12 mouse cellular contexts compared by ENCODE assay signal in genomic region chr1:90557140-90557539, GRCm38 (mm10). TPM values are rescaled to one million over a fixed set of nuclear protein-coding genes. Genes with fewer than 3 reads are reported as not detected.
DNase-seq lines count a peak whose midpoint lies in the region; ATAC-seq and TF ChIP-seq lines count a peak whose summit lies in the region.
"Had no signal": no experiment of that assay in that cellular context is flagged by ENCODE, and none has a peak within 500 bp of the region (broad histone marks: within the 10 kb centered on the region; RNA-seq: fewer than 3 reads in every experiment).

No protein-coding gene starts in this region.

- H3K27ac ChIP-seq in forebrain, postnatal 0 days (ENCODE audit: low read depth, low read length): no peak overlapping the region
- no peak overlapping the region for H3K27ac ChIP-seq in forebrain, embryonic 10.5 days
- no peak overlapping the region for H3K27ac ChIP-seq in liver, embryonic 14.5 days
- H3K27ac ChIP-seq in liver, embryonic 11.5 days (ENCODE audit: low read depth, low read length): no peak overlapping the region
- H3K27ac ChIP-seq in embryonic facial prominence, embryonic 11.5 days (replicated peaks; ENCODE audit: low read depth, low read length): no peak overlapping the region
- H3K27ac ChIP-seq: midbrain, embryonic 13.5 days had no signal

- no peak overlapping the region for H3K9ac ChIP-seq in forebrain, postnatal 0 days
- H3K9ac ChIP-seq in liver, embryonic 14.5 days (replicated peaks): no peak overlapping the region
- H3K9ac ChIP-seq in liver, embryonic 11.5 days (ENCODE audit: low read depth, low read length): no peak overlapping the region
- H3K9ac ChIP-seq in embryonic facial prominence, embryonic 11.5 days (replicated peaks; ENCODE audit: low read length): no peak overlapping the region
- H3K9ac ChIP-seq: midbrain, embryonic 13.5 days had no signal

- no peaks in the 10 kb centered on the region for H3K27me3 ChIP-seq in forebrain, postnatal 0 days (ENCODE audit: insufficient read depth, low read length)
- H3K27me3 ChIP-seq in forebrain, embryonic 10.5 days (ENCODE audit: poor library complexity, severe bottlenecking): no peaks in the 10 kb centered on the region
- no peaks in the 10 kb centered on the region for H3K27me3 ChIP-seq in liver, embryonic 14.5 days (ENCODE audit: control insufficient read depth, insufficient read depth, low read length)
- H3K27me3 ChIP-seq in liver, embryonic 11.5 days (replicated peaks; ENCODE audit: control insufficient read depth, insufficient read depth, low read length): no peaks in the 10 kb centered on the region
- H3K27me3 ChIP-seq in embryonic facial prominence, embryonic 11.5 days (ENCODE audit: control insufficient read depth, insufficient read depth, low read length): no peaks in the 10 kb centered on the region
- H3K27me3 ChIP-seq: midbrain, embryonic 13.5 days had no signal

- no peaks in the 10 kb centered on the region for H3K9me3 ChIP-seq in forebrain, postnatal 0 days (ENCODE audit: low read length)
- H3K9me3 ChIP-seq in forebrain, embryonic 10.5 days: no peaks in the 10 kb centered on the region; the same call in 1 of the 2 replicates
- H3K9me3 ChIP-seq in liver, embryonic 14.5 days (ENCODE audit: control insufficient read depth, low read length): no peaks in the 10 kb centered on the region
- no peaks in the 10 kb centered on the region for H3K9me3 ChIP-seq in liver, embryonic 11.5 days (ENCODE audit: control insufficient read depth, low read length)
- no peaks in the 10 kb centered on the region for H3K9me3 ChIP-seq in embryonic facial prominence, embryonic 11.5 days (replicated peaks; ENCODE audit: control insufficient read depth, low read length)
- H3K9me3 ChIP-seq: midbrain, embryonic 13.5 days had no signal

- no peak for DNase-seq in forebrain, postnatal 0 days
- DNase-seq in forebrain, embryonic 10.5 days (ENCODE audit: extremely low spot score, low spot score): no peak
- no peak for DNase-seq in liver, embryonic 14.5 days (ENCODE audit: low read depth in 3 of 3, low spot score in 3 of 3)
- no peak for DNase-seq in liver, embryonic 11.5 days (ENCODE audit: low spot score)
- DNase-seq in B cell, adult 2 months: peak; percentile 21 to 24
- peak; percentile 54 for DNase-seq in embryonic facial prominence, embryonic 11.5 days (ENCODE audit: low spot score)
- no peak for DNase-seq in ovary, postnatal 10 days (ENCODE audit: low spot score)
- DNase-seq in urinary bladder, postnatal 10 days (ENCODE audit: low spot score): no peak
- DNase-seq: cerebellum, adult 8-10 months; gastrocnemius, postnatal 36 days; heart, postnatal 36 days had no signal

- H3K36me3 ChIP-seq in forebrain, postnatal 0 days (ENCODE audit: insufficient read depth): no peaks in the 10 kb centered on the region
- no peaks in the 10 kb centered on the region for H3K36me3 ChIP-seq in forebrain, embryonic 10.5 days (replicated peaks)
- no peaks in the 10 kb centered on the region for H3K36me3 ChIP-seq in liver, embryonic 14.5 days (replicated peaks; ENCODE audit: control insufficient read depth, insufficient read depth, low read depth)
- no peaks in the 10 kb centered on the region for H3K36me3 ChIP-seq in liver, embryonic 11.5 days (ENCODE audit: control insufficient read depth, insufficient read depth, low read length)
- no peaks in the 10 kb centered on the region for H3K36me3 ChIP-seq in embryonic facial prominence, embryonic 11.5 days (replicated peaks; ENCODE audit: control insufficient read depth, insufficient read depth, low read depth, low read length)
- H3K36me3 ChIP-seq: midbrain, embryonic 13.5 days had no signal

- no peak for TF ChIP-seq EP300 in liver, embryonic 14.5 days (IDR thresholded peaks at IDR 0.05; ENCODE audit: low read depth)

- WGBS in forebrain, postnatal 0 days: 92% methylated on average over 1 of the region's 1 CpGs
- WGBS in forebrain, embryonic 10.5 days: 87% methylated on average over 1 of the region's 1 CpGs
- 38% methylated on average over 1 of the region's 1 CpGs for WGBS in liver, embryonic 14.5 days (ENCODE audit: insufficient replicate concordance)
- 69% methylated on average over 1 of the region's 1 CpGs for WGBS in liver, embryonic 11.5 days
- 63% methylated on average over 1 of the region's 1 CpGs for WGBS in embryonic facial prominence, embryonic 11.5 days

- H3K4me2 ChIP-seq in forebrain, postnatal 0 days (ENCODE audit: low read depth): no peak overlapping the region
- no peak overlapping the region for H3K4me2 ChIP-seq in liver, embryonic 14.5 days (ENCODE audit: low read depth)
- no peak overlapping the region for H3K4me2 ChIP-seq in liver, embryonic 11.5 days
- no peak overlapping the region for H3K4me2 ChIP-seq in embryonic facial prominence, embryonic 11.5 days (ENCODE audit: low read depth, low read length)
- H3K4me2 ChIP-seq: midbrain, embryonic 13.5 days had no signal

- peak; percentile 67 for TF ChIP-seq CTCF in forebrain, postnatal 0 days (IDR thresholded peaks at IDR 0.05; ENCODE audit: low read depth)
- TF ChIP-seq CTCF in liver, embryonic 14.5 days (IDR thresholded peaks at IDR 0.05; ENCODE audit: low read depth): peak; percentile 69

- H3K4me3 ChIP-seq in forebrain, postnatal 0 days (ENCODE audit: low read depth, low read length): no peak overlapping the region
- no peak overlapping the region for H3K4me3 ChIP-seq in forebrain, embryonic 10.5 days
- H3K4me3 ChIP-seq in liver, embryonic 14.5 days (ENCODE audit: insufficient read depth in 1 of 2, low read depth in 2 of 2, low read length in 2 of 2): no peak overlapping the region
- no peak overlapping the region for H3K4me3 ChIP-seq in liver, embryonic 11.5 days (ENCODE audit: low read depth, low read length)
- no peak overlapping the region for H3K4me3 ChIP-seq in embryonic facial prominence, embryonic 11.5 days (ENCODE audit: low read depth, low read length)
- H3K4me3 ChIP-seq: midbrain, embryonic 13.5 days had no signal

- no peaks in the 10 kb centered on the region; the same call in 1 of the 2 replicates for H3K4me1 ChIP-seq in forebrain, postnatal 0 days (ENCODE audit: insufficient read depth)
- H3K4me1 ChIP-seq in forebrain, embryonic 10.5 days: peaks cover 16% of the 10 kb centered on the region
- no peaks in the 10 kb centered on the region for H3K4me1 ChIP-seq in liver, embryonic 14.5 days (replicated peaks; ENCODE audit: control insufficient read depth in 2 of 2, insufficient read depth in 2 of 2, low read length in 1 of 2)
- H3K4me1 ChIP-seq in liver, embryonic 11.5 days (replicated peaks; ENCODE audit: control insufficient read depth, insufficient read depth, low read length): no peaks in the 10 kb centered on the region
- H3K4me1 ChIP-seq in embryonic facial prominence, embryonic 11.5 days (ENCODE audit: control insufficient read depth, insufficient read depth, low read length): peaks cover 3% of the 10 kb centered on the region

- no peak for ATAC-seq in forebrain, postnatal 0 days
- no peak for ATAC-seq in liver, embryonic 14.5 days (ENCODE audit: insufficient read depth)
- no peak for ATAC-seq in liver, embryonic 11.5 days (replicated peaks; ENCODE audit: low FRiP score)
- ATAC-seq in embryonic facial prominence, embryonic 11.5 days (replicated peaks; ENCODE audit: insufficient number of reproducible peaks, low FRiP score, low TSS enrichment, low read depth): no peak
- ATAC-seq: midbrain, embryonic 13.5 days had no signal

RNA-seq across cellular contexts. Expression of gene Cops8, which starts 45.6 kb away (rescaled TPM):
- 108 and 113 TPM in 2 replicates for total RNA-seq in forebrain, postnatal 0 days (2014; rRNA removed)
- polyA plus RNA-seq in forebrain, postnatal 0 days (2015; fragmentation: Nextera tagmentation; extraction: Ambion mirVana): 188 and 192 TPM in 2 replicates
- polyA plus RNA-seq in forebrain, embryonic 10.5 days (2016; fragmentation: Nextera tagmentation; extraction: Ambion mirVana): 189 and 196 TPM in 2 replicates
- polyA plus RNA-seq in liver, embryonic 14.5 days (2012; rRNA removed): 28.3 and 30.3 TPM in 2 replicates
- polyA plus RNA-seq in liver, embryonic 14.5 days (2014; fragmentation: Nextera tagmentation; extraction: Ambion mirVana): 40.3 and 41.4 TPM in 2 replicates
- polyA plus RNA-seq in liver, embryonic 11.5 days (2014; fragmentation: Nextera tagmentation; extraction: Ambion mirVana): 126 and 136 TPM in 2 replicates
- polyA plus RNA-seq in embryonic facial prominence, embryonic 11.5 days (2014; fragmentation: Nextera tagmentation; extraction: Ambion mirVana): 235 and 239 TPM in 2 replicates

Comparison
In these comparisons a context has a peak if more than half of its experiments do, and no peak if none do; other contexts are left out.
1. DNase-seq: peak in B cell, adult 2 months (2 of 2) and embryonic facial prominence, embryonic 11.5 days (single experiment); none in forebrain, postnatal 0 days (single experiment), forebrain, embryonic 10.5 days (single experiment), liver, embryonic 14.5 days (0 of 3), liver, embryonic 11.5 days (single experiment), ovary, postnatal 10 days (single experiment) and urinary bladder, postnatal 10 days (single experiment).